Comparison of ENCODE assay signal across 9 mouse cellular contexts in genomic region chr6:47465400-47465799, GRCm38 (mm10). TPM values are rescaled to one million over a fixed set of nuclear protein-coding genes. Genes with fewer than 3 reads are reported as not detected.
DNase-seq lines count a peak whose midpoint lies in the region; ATAC-seq and TF ChIP-seq lines count a peak whose summit lies in the region.
"Had no signal": no experiment of that assay in that cellular context is flagged by ENCODE, and none has a peak within 500 bp of the region (broad histone marks: within the 10 kb centered on the region; RNA-seq: fewer than 3 reads in every experiment).

No protein-coding gene starts in this region.

- no peak for TF ChIP-seq POLR2A in MEL (IDR thresholded peaks at IDR 0.05; ENCODE audit: control insufficient read depth in 1 of 2, insufficient read depth in 1 of 2, low read depth in 1 of 2, low read length in 2 of 2, poor library complexity in 1 of 2)

- H3K36me3 ChIP-seq in MEL (ENCODE audit: control insufficient read depth in 1 of 2, insufficient read depth in 2 of 2, low read length in 2 of 2) = peaks cover 6 to 37% of the 10 kb centered on the region in 2 experiments
- no peaks in the 10 kb centered on the region for H3K36me3 ChIP-seq in embryonic facial prominence, embryonic 14.5 days (ENCODE audit: control insufficient read depth, insufficient read depth, low read length)

- no peak for ATAC-seq in embryonic facial prominence, embryonic 14.5 days (ENCODE audit: low read depth)
- no peak for ATAC-seq in monocyte, adult 5-6 weeks (replicated peaks; ENCODE audit: insufficient number of reproducible peaks, low FRiP score, low TSS enrichment, poor library complexity, severe bottlenecking)

- H3K9ac ChIP-seq in MEL (ENCODE audit: control insufficient read depth, low read depth, low read length, poor library complexity, severe bottlenecking) = no peak overlapping the region
- no peak overlapping the region for H3K9ac ChIP-seq in embryonic facial prominence, embryonic 14.5 days (ENCODE audit: low read depth, low read length)
- H3K9ac ChIP-seq: lung, embryonic 15.5 days had no signal

- no peaks in the 10 kb centered on the region for H3K9me3 ChIP-seq in MEL (replicated peaks; ENCODE audit: insufficient read depth, low read length)
- H3K9me3 ChIP-seq in embryonic facial prominence, embryonic 14.5 days (ENCODE audit: control insufficient read depth, low read length) = peaks cover 7% of the 10 kb centered on the region; the same call in 1 of the 2 replicates

- no peak overlapping the region for H3K4me2 ChIP-seq in embryonic facial prominence, embryonic 14.5 days (ENCODE audit: low read depth, low read length)
- H3K4me2 ChIP-seq: lung, embryonic 15.5 days had no signal

- TF ChIP-seq CTCF in layer of hippocampus, adult 2 months (conservative IDR thresholded peaks at IDR 0.05) = peak; percentile 44
- peak in 1 of 3 experiments; percentile 43; a peak in 2 of 6 replicates for TF ChIP-seq CTCF in MEL (IDR thresholded peaks at IDR 0.05 in 2 of 3, conservative IDR thresholded peaks at IDR 0.05 in 1 of 3; ENCODE audit: control insufficient read depth in 1 of 3, insufficient read depth in 1 of 3, low read depth in 2 of 3, low read length in 3 of 3, poor library complexity in 1 of 3, severe bottlenecking in 1 of 3)

- H3K4me3 ChIP-seq in layer of hippocampus, adult 2 months = no peak overlapping the region
- H3K4me3 ChIP-seq in MEL (ENCODE audit: control insufficient read depth in 1 of 2, insufficient read depth in 1 of 2, low read depth in 2 of 2, low read length in 2 of 2) = no peak overlapping the region
- no peak overlapping the region for H3K4me3 ChIP-seq in embryonic facial prominence, embryonic 14.5 days (ENCODE audit: low read depth, low read length)
- H3K4me3 ChIP-seq: lung, embryonic 15.5 days had no signal

- H3K27me3 ChIP-seq in MEL (ENCODE audit: control insufficient read depth in 1 of 2, insufficient read depth in 2 of 2, low read length in 2 of 2) = no peaks in the 10 kb centered on the region
- no peaks in the 10 kb centered on the region for H3K27me3 ChIP-seq in embryonic facial prominence, embryonic 14.5 days (replicated peaks; ENCODE audit: control insufficient read depth, insufficient read depth, low read length)
- H3K27me3 ChIP-seq: lung, embryonic 15.5 days had no signal

- no peak overlapping the region for H3K27ac ChIP-seq in layer of hippocampus, adult 2 months
- no peak overlapping the region for H3K27ac ChIP-seq in MEL (ENCODE audit: control insufficient read depth, low read depth, low read length)
- H3K27ac ChIP-seq in embryonic facial prominence, embryonic 14.5 days (replicated peaks; ENCODE audit: low read depth, low read length) = no peak overlapping the region
- H3K27ac ChIP-seq: lung, embryonic 15.5 days had no signal

- peak; percentile 39 to 63 for TF ChIP-seq EP300 in MEL (IDR thresholded peaks at IDR 0.05; ENCODE audit: low read depth in 1 of 2, low read length in 2 of 2)

- WGBS in embryonic facial prominence, embryonic 14.5 days = 50% methylated on average over 2 of the region's 2 CpGs

- TF ChIP-seq RAD21 in MEL (IDR thresholded peaks at IDR 0.05; ENCODE audit: low read depth, low read length) = peak; percentile 20; the same call in 1 of the 2 replicates

- DNase-seq in layer of hippocampus, adult 2 months (ENCODE audit: low spot score in 2 of 2) = no peak
- DNase-seq in layer of hippocampus, adult 18-20 months (ENCODE audit: low spot score in 2 of 2) = no peak
- DNase-seq in MEL (ENCODE audit: low read depth, low spot score) = peak; percentile 63
- peak; percentile 24 for DNase-seq in embryonic facial prominence, embryonic 14.5 days (ENCODE audit: low spot score)
- peak; percentile 21 to 25 for DNase-seq in spleen, postnatal 36 days (ENCODE audit: low spot score in 2 of 2)
- no peak for DNase-seq in cerebellum, adult 8-10 months
- DNase-seq in frontal cortex, adult 2 months (ENCODE audit: extremely low spot score in 1 of 2, low spot score in 1 of 2) = no peak

- H3K79me2 ChIP-seq in MEL (ENCODE audit: control insufficient read depth, insufficient read depth, low read length, poor library complexity) = peaks cover 61% of the 10 kb centered on the region

- peaks cover 2 to 18% of the 10 kb centered on the region in 2 experiments for H3K4me1 ChIP-seq in MEL (ENCODE audit: control insufficient read depth in 1 of 2, insufficient read depth in 2 of 2, low read length in 2 of 2)
- H3K4me1 ChIP-seq in embryonic facial prominence, embryonic 14.5 days (ENCODE audit: control insufficient read depth, insufficient read depth, low read length) = no peaks in the 10 kb centered on the region
- H3K4me1 ChIP-seq: lung, embryonic 15.5 days had no signal

TF ChIP-seq in MEL, 35 proteins besides CTCF, POLR2A, EP300 and RAD21:
- TF ChIP-seq MAX (IDR thresholded peaks at IDR 0.05; ENCODE audit: low read length) (no peak), POLR2AphosphoS5 (IDR thresholded peaks at IDR 0.05; ENCODE audit: borderline replicate concordance, low read depth, low read length) (no peak), KAT2A (conservative IDR thresholded peaks at IDR 0.05; ENCODE audit: low read depth, low read length) (no peak), ZNF384 (IDR thresholded peaks at IDR 0.05; ENCODE audit: low read depth, low read length) (no peak), MAZ (IDR thresholded peaks at IDR 0.05; ENCODE audit: low read depth, low read length) (no peak), ELF1 (IDR thresholded peaks at IDR 0.05; ENCODE audit: low read depth, low read length) (no peak), MAFK (IDR thresholded peaks at IDR 0.05; ENCODE audit: borderline replicate concordance, low read depth, low read length) (no peak), SMC3 (IDR thresholded peaks at IDR 0.05; ENCODE audit: low read depth, low read length) (peak; percentile 44), TAL1 (IDR thresholded peaks at IDR 0.05; ENCODE audit: low read length) (no peak), MYC (IDR thresholded peaks at IDR 0.05; ENCODE audit: low read depth, low read length) (no peak), MXI1 (IDR thresholded peaks at IDR 0.05; ENCODE audit: low read depth, low read length) (no peak; the same call in 1 of the 2 replicates), USF2 (IDR thresholded peaks at IDR 0.05; ENCODE audit: borderline replicate concordance in 1 of 2, insufficient read depth in 1 of 2, low read depth in 1 of 2, low read length in 2 of 2) (no peak), E2F4 (IDR thresholded peaks at IDR 0.05; ENCODE audit: borderline replicate concordance, low read depth, low read length) (no peak), UBTF (IDR thresholded peaks at IDR 0.05; ENCODE audit: borderline replicate concordance, insufficient read depth, low read depth, low read length) (no peak), SIN3A (IDR thresholded peaks at IDR 0.05; ENCODE audit: low read length) (peak; percentile 41; the same call in 1 of the 2 replicates), ETS1 (IDR thresholded peaks at IDR 0.05; ENCODE audit: low read depth, low read length) (peak; percentile 37; the same call in 1 of the 2 replicates), HCFC1 (IDR thresholded peaks at IDR 0.05; ENCODE audit: low read depth, low read length) (no peak), USF1 (IDR thresholded peaks at IDR 0.05; ENCODE audit: low read depth, low read length) (no peak), JUND (IDR thresholded peaks at IDR 0.05; ENCODE audit: low read depth, low read length) (no peak), TBP (IDR thresholded peaks at IDR 0.05; ENCODE audit: low read depth, low read length) (no peak), GABPA (IDR thresholded peaks at IDR 0.05; ENCODE audit: low read depth, low read length) (no peak), MEF2A (IDR thresholded peaks at IDR 0.05; ENCODE audit: extremely low read depth, insufficient replicate concordance, low read depth, low read length, poor library complexity, severe bottlenecking) (no peak), NELFE (IDR thresholded peaks at IDR 0.05; ENCODE audit: low read depth, low read length) (0 out of 2 replicates have a peak, but pooled peaks have one; percentile 20), BHLHE40 (IDR thresholded peaks at IDR 0.05; ENCODE audit: borderline replicate concordance, low read depth, low read length) (no peak; the same call in 1 of the 2 replicates), ZC3H11A (IDR thresholded peaks at IDR 0.05; ENCODE audit: low read depth, low read length) (no peak), CHD1 (IDR thresholded peaks at IDR 0.05; ENCODE audit: low read depth, low read length) (no peak), ZMIZ1 (IDR thresholded peaks at IDR 0.05; ENCODE audit: low read depth, low read length) (no peak), NRF1 (IDR thresholded peaks at IDR 0.05; ENCODE audit: insufficient read depth, low read depth, low read length, poor library complexity, severe bottlenecking) (no peak), TCF12 (IDR thresholded peaks at IDR 0.05; ENCODE audit: low read depth, low read length) (peak; percentile 52; the same call in 1 of the 2 replicates), CHD2 (IDR thresholded peaks at IDR 0.05; ENCODE audit: low read length) (no peak), MYB (IDR thresholded peaks at IDR 0.05; ENCODE audit: low read depth, low read length) (no peak), GATA1 (IDR thresholded peaks at IDR 0.05; ENCODE audit: low read depth, low read length) (peak; percentile 65), ZKSCAN1 (IDR thresholded peaks at IDR 0.05; ENCODE audit: low read depth, low read length) (no peak), RCOR1 (IDR thresholded peaks at IDR 0.05; ENCODE audit: low read depth, low read length) (no peak), POLR2AphosphoS2 (IDR thresholded peaks at IDR 0.05; ENCODE audit: low read length) (no peak; the same call in 1 of the 2 replicates)
TF ChIP-seq in MEL: peak in this region for 6.

RNA-seq across cellular contexts. Expression of gene Cul1, which starts 12.2 kb away (rescaled TPM):
- total RNA-seq in layer of hippocampus, adult 2 months (2021) = 100 to 1,000 TPM; 106 to 117 TPM
- 10 to 100 TPM; 98.0 to 99.4 TPM for total RNA-seq in layer of hippocampus, adult 18-20 months (2021)
- 40.4 and 48.2 TPM in 2 replicates for total RNA-seq in MEL (2012; rRNA removed)
- 10 to 100 TPM in 1 of 2 experiments, not detected in 1; 58.4 TPM for polyA plus RNA-seq in MEL (2012; ENCODE audit: insufficient read depth in 1 of 2, insufficient read length in 2 of 2, low read depth in 1 of 2, low replicate concordance in 2 of 2, missing spikeins in 1 of 2)
- 132 and 142 TPM in 2 replicates for polyA plus RNA-seq in embryonic facial prominence, embryonic 14.5 days (2014; fragmentation: Nextera tagmentation; extraction: Ambion mirVana)
- total RNA-seq in monocyte, adult 5-6 weeks (2017) = 149 to 202 TPM (median 175 TPM) in 3 replicates
- 102 and 114 TPM in 2 replicates for polyA plus RNA-seq in frontal cortex, adult 2 months (2012; rRNA removed)

Comparison
In these comparisons a context has a peak if more than half of its experiments do, and no peak if none do; other contexts are left out.
1. DNase-seq: peak in MEL (single experiment), embryonic facial prominence, embryonic 14.5 days (single experiment) and spleen, postnatal 36 days (2 of 2); none in layer of hippocampus, adult 2 months (0 of 2), layer of hippocampus, adult 18-20 months (0 of 2), cerebellum, adult 8-10 months (single experiment) and frontal cortex, adult 2 months (0 of 2).